Mouse (Mus musculus) heart, embryonic 16.5 days (tissue): ENCODE results near the gene Arhgap30. TPM values are rescaled to one million over a fixed set of nuclear protein-coding genes. Genes with fewer than 3 reads are reported as not detected.
A peak's percentile ranks its signal among the peaks of the same experiment; 100 is the strongest.

Source experiments
- ATAC-seq: fragments of 200-750 bp; cut with Nextera tagmentation; replicated peaks from 2 replicates; pipeline ENCODE4 v1.8.0; 2017; ENCODE audit warnings: moderate number of reproducible peaks; ENCODE audit not compliant: insufficient read depth, low FRiP score; ENCODE audit errors: extremely low read depth
- H3K27ac ChIP-seq: fragments of 300-500 bp; sonication (generic); 2 replicates; pipeline ENCODE4 v1.5.1; 2014; ENCODE audit warnings: mild to moderate bottlenecking, low read length, control low read depth, moderate library complexity
- H3K27me3 ChIP-seq: fragments of 300-500 bp; sonication (generic); 2 replicates; pipeline ENCODE4 v1.6.1; 2014; ENCODE audit warnings: low read length, mixed read lengths; ENCODE audit not compliant: control insufficient read depth, insufficient read depth
- H3K36me3 ChIP-seq: fragments of 300-500 bp; sonication (generic); 2 replicates; pipeline ENCODE4 v1.6.1; 2014; ENCODE audit not compliant: control insufficient read depth, insufficient read depth
- H3K4me1 ChIP-seq: fragments of 300-500 bp; sonication (generic); 2 replicates; pipeline ENCODE4 v1.6.1; 2014; ENCODE audit warnings: low read length, mixed read lengths; ENCODE audit not compliant: control insufficient read depth, insufficient read depth
- H3K4me2 ChIP-seq: fragments of 300-500 bp; sonication (generic); 2 replicates; pipeline ENCODE4 v1.6.1; 2014; ENCODE audit warnings: low read depth, mild to moderate bottlenecking, control low read depth, low read length
- H3K4me3 ChIP-seq: fragments of 300-500 bp; sonication (generic); 2 replicates; pipeline ENCODE4 v1.5.1; 2014; ENCODE audit warnings: mild to moderate bottlenecking, control low read depth, low read length
- H3K9ac ChIP-seq: fragments of 300-500 bp; sonication (generic); 2 replicates; pipeline ENCODE4 v1.6.1; 2014; ENCODE audit warnings: low read length, control low read depth
- H3K9me3 ChIP-seq: fragments of 300-500 bp; sonication (generic); replicated peaks from 2 replicates; pipeline ENCODE4 v1.6.1; 2016; ENCODE audit warnings: low read length; ENCODE audit not compliant: control insufficient read depth
- WGBS: fragments of 180-500 bp; shearing (Covaris S2); extraction: QIAGEN DNeasy Blood & Tissue Kit; methylation state at CpG from one replicate; pipeline ENCODE4 v1.1.7; 2014; 5-methylcytosine and 5-hydroxymethylcytosine counted together
- polyA plus RNA-seq: library from polyadenylated mRNA; unstranded; fragments of >200 nt; fragmentation: Nextera tagmentation; extraction: Ambion mirVana; gene quantifications from 2 replicates; pipeline ENCODE4 v1.2.1, GENCODE M21; 2015

Arhgap30 gene
- polyA plus RNA-seq = 3.5 and 7.5 TPM in 2 replicates

GRCm38 (mm10) chr1:171388376-171389102, at the start of gene Arhgap30:
Gene Arhgap30 (plus strand): TSS chr1:171388954.
- WGBS = 67% methylated on average over 15 of the region's 15 CpGs
- Histone ChIP-seq H3K36me3 (no peaks in the 10 kb centered on the region), H3K9me3 (no peaks in the 10 kb centered on the region), H3K4me1 (no peaks in the 10 kb centered on the region), H3K9ac (peak within 1 kb of the TSS; percentile 28), H3K4me2 (peak within 1 kb of the TSS; percentile 23), H3K27me3 (no peaks in the 10 kb centered on the region), H3K27ac (peak within 1 kb of the TSS; percentile 61), H3K4me3 (peak within 1 kb of the TSS; percentile 43)
- ATAC-seq = peak; percentile 73

DNA sequence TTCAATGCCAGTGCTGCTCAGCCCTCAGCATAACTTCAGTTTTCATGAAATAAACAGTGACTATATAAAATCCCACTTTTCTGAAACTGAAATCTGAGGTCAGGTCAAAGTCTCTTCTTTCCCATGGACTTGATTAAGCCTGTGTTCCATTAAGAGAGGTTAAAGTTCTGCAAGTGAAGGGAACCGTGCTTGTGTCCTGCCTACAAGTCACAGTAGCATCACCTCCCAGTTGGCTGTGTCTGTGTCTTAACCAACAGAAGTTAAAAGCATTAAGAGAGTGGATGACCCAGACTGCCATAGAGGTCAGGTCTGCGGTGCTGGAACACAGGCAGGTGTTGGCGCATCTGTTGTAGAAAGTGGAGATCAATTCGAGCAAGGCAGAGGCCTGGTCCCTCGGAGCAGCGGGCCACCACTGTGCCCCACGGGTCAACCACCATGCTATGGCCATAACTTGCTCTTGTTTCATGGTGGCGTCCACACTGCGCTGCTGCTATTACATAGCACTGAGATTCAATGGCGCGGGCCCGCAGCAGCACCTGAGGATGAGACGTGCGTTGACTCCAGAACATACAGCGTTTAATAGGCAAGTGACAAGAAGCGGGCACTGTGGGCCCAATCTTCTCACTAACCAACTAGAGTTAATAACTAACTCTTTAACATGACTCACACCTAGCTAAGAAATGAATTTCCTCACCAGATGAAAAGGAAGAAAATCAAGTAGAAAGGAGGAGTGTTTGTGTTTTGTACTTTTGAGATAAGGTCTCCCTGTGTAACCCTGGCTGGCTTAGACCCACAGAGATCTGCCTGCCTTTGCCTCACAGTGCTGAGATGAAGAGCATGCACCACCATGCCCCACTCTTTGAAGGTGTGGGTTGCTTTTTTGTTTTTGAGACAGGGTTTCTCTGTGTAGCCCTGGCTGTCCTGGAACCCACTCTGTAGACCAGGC, 46.2 kb upstream of the Arhgap30 start:
- no peak overlapping the region for H3K27ac ChIP-seq
- no peak for ATAC-seq

GRCm38 (mm10) chr1:171343922-171344677, 44.7 kb upstream of the Arhgap30 start:
- H3K27ac ChIP-seq = no peak overlapping the region
- H3K9ac ChIP-seq = no peak overlapping the region
- ATAC-seq = peak; percentile 16; the same call in 1 of the 2 replicates
- no peaks in the 10 kb centered on the region for H3K27me3 ChIP-seq
- H3K36me3 ChIP-seq = peaks cover 28% of the 10 kb centered on the region
- H3K9me3 ChIP-seq = 0 out of 2 replicates have a peak, but pooled peaks cover 4% of the 10 kb centered on the region
- H3K4me2 ChIP-seq = peak overlapping the region; percentile 65; the same call in 1 of the 2 replicates
- H3K4me1 ChIP-seq = peaks cover 12% of the 10 kb centered on the region
- no peak overlapping the region for H3K4me3 ChIP-seq
- WGBS = 74% methylated on average over 9 of the region's 9 CpGs

More for the DNA sequence above, 46.2 kb upstream of the Arhgap30 start:
- no peaks in the 10 kb centered on the region for H3K27me3 ChIP-seq
- H3K4me1 ChIP-seq = peaks cover 12% of the 10 kb centered on the region
- 93% methylated on average over 16 of the region's 16 CpGs for WGBS
- H3K4me3 ChIP-seq = no peak overlapping the region
- no peak overlapping the region for H3K9ac ChIP-seq
- peaks cover 39% of the 10 kb centered on the region for H3K36me3 ChIP-seq
- no peak overlapping the region for H3K4me2 ChIP-seq
- H3K9me3 ChIP-seq = 0 out of 2 replicates have a peak, but pooled peaks cover 4% of the 10 kb centered on the region

DNA sequence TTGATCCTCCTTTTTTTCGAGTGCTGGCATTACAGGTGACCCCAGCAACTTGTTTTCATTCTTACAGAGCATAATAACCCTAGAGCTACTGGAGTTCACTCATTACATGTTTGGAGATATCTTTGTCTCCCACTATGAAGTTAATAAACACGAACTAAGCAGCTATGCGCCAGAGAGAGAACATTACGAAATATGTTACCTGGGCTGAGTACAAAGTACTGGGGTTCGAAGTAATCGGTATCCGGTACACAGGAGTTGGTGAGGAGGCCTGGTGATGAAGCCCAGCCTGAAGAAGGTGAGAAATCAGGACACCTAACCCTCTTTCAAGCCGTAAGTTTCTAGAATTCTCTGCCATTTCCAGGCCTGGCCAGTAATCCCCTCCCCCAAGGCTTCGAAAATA, 44.0 kb upstream of the Arhgap30 start:
- no peaks in the 10 kb centered on the region for H3K27me3 ChIP-seq
- peaks cover 12% of the 10 kb centered on the region for H3K4me1 ChIP-seq
- peaks cover 24% of the 10 kb centered on the region for H3K36me3 ChIP-seq
- 69% methylated on average over 9 of the region's 9 CpGs for WGBS
- 0 out of 2 replicates have a peak, but pooled peaks cover 4% of the 10 kb centered on the region for H3K9me3 ChIP-seq
- peak overlapping the region; percentile 77 for H3K4me3 ChIP-seq
- ATAC-seq = no peak
- H3K4me2 ChIP-seq = peak overlapping the region; percentile 65
- H3K27ac ChIP-seq = peak overlapping the region; percentile 69
- H3K9ac ChIP-seq = peak overlapping the region; percentile 80

- Histone ChIP-seq H3K27me3 (no peaks in the 10 kb centered on the region), H3K9me3 (0 out of 2 replicates have a peak, but pooled peaks cover 4% of the 10 kb centered on the region), H3K27ac (peak within 1 kb of the TSS; percentile 69), H3K36me3 (peaks cover 20% of the 10 kb centered on the region), H3K9ac (peak within 1 kb of the TSS; percentile 80), H3K4me2 (peak within 1 kb of the TSS; percentile 65), H3K4me1 (peaks cover 12% of the 10 kb centered on the region), H3K4me3 (peak within 1 kb of the TSS; percentile 77)
- ATAC-seq = peak; percentile 90
- under 1% methylated on average over 52 of the region's 53 CpGs for WGBS
Measured at GRCm38 (mm10) chr1:171345225-171346094, 43.3 kb upstream of the Arhgap30 start, which contains the start of the genes Nit1 and Pfdn2. Gene Nit1 (minus strand): TSS chr1:171345646. Gene Pfdn2 (plus strand): TSS chr1:171345670.

- Histone ChIP-seq H3K9me3 (0 out of 2 replicates have a peak, but pooled peaks cover 4% of the 10 kb centered on the region), H3K36me3 (peaks cover 14% of the 10 kb centered on the region), H3K27me3 (no peaks in the 10 kb centered on the region), H3K9ac (peak overlapping the region; percentile 80), H3K4me3 (peak overlapping the region; percentile 77), H3K4me1 (peaks cover 12% of the 10 kb centered on the region), H3K27ac (no peak overlapping the region; the same call in 1 of the 2 replicates), H3K4me2 (peak overlapping the region; percentile 65)
- 0 out of 2 replicates have a peak, but pooled peaks have one; percentile 9 for ATAC-seq
- WGBS = under 1% methylated on average over 14 of the region's 14 CpGs
Measured at GRCm38 (mm10) chr1:171346095-171346450, 42.7 kb upstream of the Arhgap30 start.

DNA sequence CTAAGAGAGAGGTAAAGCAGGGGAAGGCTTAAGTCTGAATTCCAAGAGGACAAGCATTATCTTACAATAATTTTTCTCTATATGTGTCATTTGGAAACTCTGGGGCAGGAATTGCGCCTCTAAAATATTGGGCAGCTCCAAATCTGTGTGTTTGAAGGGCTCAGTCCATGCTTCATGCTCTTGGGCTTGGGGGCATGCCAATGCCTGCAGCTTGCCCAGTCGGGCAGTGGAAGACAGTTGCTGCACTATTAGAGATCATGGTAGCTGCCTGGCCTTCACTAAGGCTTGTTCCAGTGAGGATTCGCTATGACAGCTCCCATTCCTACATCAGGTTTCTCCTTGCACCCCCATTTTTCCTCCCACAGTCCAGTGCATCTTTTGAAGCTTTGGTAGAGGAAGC, 40.1 kb upstream of the Arhgap30 start:
- Histone ChIP-seq H3K4me1 (peaks cover 12% of the 10 kb centered on the region), H3K36me3 (no peaks in the 10 kb centered on the region), H3K9me3 (0 out of 2 replicates have a peak, but pooled peaks cover 4% of the 10 kb centered on the region), H3K9ac (no peak overlapping the region), H3K4me2 (no peak overlapping the region), H3K27me3 (no peaks in the 10 kb centered on the region), H3K4me3 (no peak overlapping the region), H3K27ac (no peak overlapping the region)
- 89% methylated on average over 3 of the region's 3 CpGs for WGBS
- no peak for ATAC-seq
